Mouse (Mus musculus) forelimb bud, embryonic 11.5 days (tissue): ENCODE measurements around the gene Hmgb2.

Experiments
- DNase-seq: peaks from one replicate; pipeline ENCODE4 v3.0.0-alpha.2; 2012; ENCODE audit warnings: low read depth, low spot score

Hmgb2 gene

DNA sequence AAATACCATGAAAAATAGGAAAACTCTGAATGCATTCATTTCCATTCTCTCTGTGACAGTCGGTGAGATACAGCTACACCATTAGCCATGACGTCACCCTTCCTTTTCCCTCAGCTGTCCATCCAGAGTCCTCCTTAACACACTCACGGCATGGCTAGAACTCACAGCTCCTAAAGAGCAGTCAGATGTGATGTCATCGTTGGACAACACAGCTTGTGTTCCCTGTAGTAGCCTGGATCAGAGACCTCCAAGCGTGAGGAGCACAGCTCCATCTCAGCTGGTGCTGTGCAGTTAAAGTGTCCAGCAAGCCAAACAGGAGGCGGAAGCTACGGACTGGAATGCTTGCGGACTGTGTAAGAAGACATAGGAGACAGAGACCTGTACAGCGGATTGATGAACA is 49.2 kb downstream of the Hmgb2 start:
- no peak for DNase-seq

DNA sequence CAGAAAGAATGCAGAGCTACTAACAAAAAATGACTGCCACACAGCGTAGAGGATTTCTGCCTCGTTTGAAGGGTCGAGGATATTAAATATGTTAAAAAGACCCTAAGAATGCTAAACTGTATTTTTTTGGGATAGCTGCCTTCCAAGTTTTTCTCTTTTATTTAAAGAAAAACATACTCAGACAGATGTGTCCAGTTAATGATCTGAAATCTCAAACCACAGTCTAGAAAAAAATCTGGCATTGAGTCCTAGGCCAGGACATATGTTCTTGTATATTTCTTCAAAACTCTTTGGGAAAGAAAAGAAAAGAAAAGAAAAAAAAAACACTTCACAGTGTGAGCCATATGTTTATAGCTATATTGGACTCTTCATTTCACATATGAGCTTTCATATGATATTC is 51.0 kb downstream of the Hmgb2 start:
- DNase-seq, result no peak

DNA sequence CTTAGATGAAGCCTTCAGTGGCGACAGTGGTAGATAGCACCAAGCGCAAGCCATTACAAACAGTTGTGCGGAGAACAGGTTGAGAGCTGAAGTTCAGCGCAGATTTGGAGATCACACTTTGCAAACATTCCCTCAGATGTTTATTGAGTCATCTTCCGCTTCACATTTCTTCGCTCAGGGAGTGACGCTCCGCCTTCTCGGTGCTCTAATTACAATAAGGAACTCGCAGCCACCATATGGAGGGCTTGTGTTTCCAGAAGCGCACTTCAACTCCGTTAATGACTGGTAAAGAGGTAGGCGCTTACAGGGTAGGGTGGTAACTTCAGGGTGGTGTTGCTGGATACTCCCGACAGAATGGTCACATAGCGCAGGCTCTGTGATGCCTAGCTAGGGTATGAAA is 52.0 kb downstream of the Hmgb2 start:
- no peak for DNase-seq

DNA sequence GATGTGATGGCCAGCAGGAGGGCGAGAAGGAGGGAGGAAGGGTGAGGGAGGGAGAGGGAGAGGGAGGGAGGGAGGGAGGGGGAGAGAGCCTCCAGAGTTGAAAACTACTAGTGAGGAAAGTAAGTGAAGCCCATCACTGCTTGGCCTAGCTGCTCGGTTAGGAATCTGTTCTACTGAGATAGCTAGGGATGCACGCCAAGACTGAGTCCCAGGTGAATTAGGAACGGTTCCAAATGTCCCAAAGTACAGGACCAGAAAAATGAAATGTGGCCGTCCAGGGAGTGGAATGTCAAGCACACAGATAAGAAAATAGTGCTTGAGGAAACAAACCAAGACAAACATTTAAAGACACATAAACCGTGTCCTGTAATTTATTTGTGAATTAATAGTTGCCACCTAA is 53.3 kb downstream of the Hmgb2 start:
- no peak for DNase-seq
